Mouse (Mus musculus) macrophage (primary cell): Measurements from ENCODE around the gene Mre11a. TPM values are rescaled to one million over a fixed set of nuclear protein-coding genes. Genes with fewer than 3 reads are reported as not detected.

Experiments used
- H3K27ac ChIP-seq: fragments of 350-480 bp; formaldehyde crosslinking; 2 replicates; pipeline ENCODE4 v1.9.0; 2021
- H3K36me3 ChIP-seq: fragments of 350-480 bp; formaldehyde crosslinking; 2 replicates; pipeline ENCODE4 v1.9.0; 2021; ENCODE audit errors: inconsistent target
- H3K4me3 ChIP-seq: fragments of 350-480 bp; formaldehyde crosslinking; 2 replicates; pipeline ENCODE4 v1.9.0; 2021; ENCODE audit errors: inconsistent target
- H3K79me2 ChIP-seq: fragments of 350-480 bp; formaldehyde crosslinking; 2 replicates; pipeline ENCODE4 v1.9.0; 2021; ENCODE audit errors: inconsistent target
- WGBS: methylation state at CpG from one replicate; pipeline ENCODE4 v1.1.7; 2026; ENCODE audit warnings: inconsistent platforms; ENCODE audit not compliant: missing documents; 5-methylcytosine and 5-hydroxymethylcytosine counted together
- polyA plus RNA-seq: library from polyadenylated mRNA; stranded (reverse); fragments of 250-400 nt; gene quantifications from 3 replicates; pipeline ENCODE4 v1.2.4, GENCODE M21; 2018; ENCODE audit warnings: inconsistent platforms
- total RNA-seq, 78 experiments: library from RNA; depleted of rRNA; stranded (reverse); fragments of 250-400 nt; gene quantifications; 1 replicate in 9 of 78; 2 replicates in 24 of 78; 3 replicates in 43 of 78; 4 replicates in 2 of 78; pipeline ENCODE4 v1.2.4; 2018; ENCODE audit warnings: inconsistent platforms in 56 of 78

The Mre11a gene
- total RNA-seq (2018; cell fraction: chromatin; rRNA removed) = 10 to 100 TPM in 25 of 26 experiments, 1 to 10 TPM in 1; 7.8 to 45.1 (median 28.3) TPM
- total RNA-seq (2018; cell fraction: cytosol; rRNA removed) = 10 to 100 TPM in 21 of 26 experiments, 1 to 10 TPM in 5; 8.3 to 13.5 (median 11.4) TPM
- total RNA-seq (2018; cell fraction: nucleus; rRNA removed) = 10 to 100 TPM in 22 of 26 experiments, 1 to 10 TPM in 4; 7.9 to 44.1 (median 18.5) TPM
- 8.0 to 17.7 TPM (median 12.2 TPM) in 3 replicates for polyA plus RNA-seq

- WGBS = under 1% methylated on average over 62 of the region's 62 CpGs
- H3K27ac ChIP-seq = peak within 1 kb of the TSS; percentile 72
- peaks cover 38% of the 10 kb centered on the region for H3K79me2 ChIP-seq
- peak within 1 kb of the TSS; percentile 97 for H3K4me3 ChIP-seq
- peaks cover 39% of the 10 kb centered on the region for H3K36me3 ChIP-seq
These were observed at the start of gene Mre11a, which contains the start of gene Ankrd49 for GRCm38 (mm10) chr9:14784039-14785002. TSS of gene Mre11a (plus strand) at chr9:14784654. TSS of gene Ankrd49 (minus strand) at chr9:14784856.

- H3K79me2 ChIP-seq = no peaks in the 10 kb centered on the region
- no peak overlapping the region for H3K4me3 ChIP-seq
- WGBS = 73% methylated on average over 4 of the region's 4 CpGs
- no peak overlapping the region for H3K27ac ChIP-seq
- no peaks in the 10 kb centered on the region for H3K36me3 ChIP-seq
These were observed 44.8 kb upstream of the Mre11a start for GRCm38 (mm10) chr9:14739498-14740150.

GRCm38 (mm10) chr9:14740151-14740924 lies 44.1 kb upstream of the Mre11a start, which contains the start of gene Piwil4:
TSS of gene Piwil4 (minus strand) at chr9:14740733.
- H3K79me2 ChIP-seq = no peaks in the 10 kb centered on the region
- H3K36me3 ChIP-seq = no peaks in the 10 kb centered on the region
- 89% methylated on average over 19 of the region's 19 CpGs for WGBS
- no peak within 1 kb of the TSS for H3K27ac ChIP-seq
- no peak within 1 kb of the TSS for H3K4me3 ChIP-seq

- 75% methylated on average over 41 of the region's 42 CpGs for WGBS
- Histone ChIP-seq H3K4me3 (peak overlapping the region; percentile 1; the same call in 1 of the 2 replicates), H3K36me3 (no peaks in the 10 kb centered on the region), H3K79me2 (no peaks in the 10 kb centered on the region), H3K27ac (no peak overlapping the region)
These were observed 33.5 kb upstream of the Mre11a start for GRCm38 (mm10) chr9:14750901-14751502.

GRCm38 (mm10) chr9:14751503-14752000 lies 32.9 kb upstream of the Mre11a start:
- Histone ChIP-seq H3K27ac (no peak overlapping the region), H3K79me2 (no peaks in the 10 kb centered on the region), H3K4me3 (peak overlapping the region; percentile 1; the same call in 1 of the 2 replicates), H3K36me3 (no peaks in the 10 kb centered on the region)
- WGBS = 2% methylated on average over 50 of the region's 50 CpGs

- no peak within 1 kb of the TSS for H3K27ac ChIP-seq
- H3K36me3 ChIP-seq = no peaks in the 10 kb centered on the region
- H3K79me2 ChIP-seq = no peaks in the 10 kb centered on the region
- under 1% methylated on average over 26 of the region's 28 CpGs for WGBS
- peak within 1 kb of the TSS; percentile 1; the same call in 1 of the 2 replicates for H3K4me3 ChIP-seq
These were observed 32.4 kb upstream of the Mre11a start, which contains the start of gene Fut4 for GRCm38 (mm10) chr9:14752001-14752522. TSS of gene Fut4 (minus strand) at chr9:14752393.

- H3K36me3 ChIP-seq = no peaks in the 10 kb centered on the region
- H3K27ac ChIP-seq = no peak overlapping the region
- H3K4me3 ChIP-seq = no peak overlapping the region
- no peaks in the 10 kb centered on the region for H3K79me2 ChIP-seq
These were observed 30.5 kb upstream of the Mre11a start for GRCm38 (mm10) chr9:14753947-14754346.

- H3K27ac ChIP-seq = no peak overlapping the region
- no peak overlapping the region for H3K4me3 ChIP-seq
- H3K36me3 ChIP-seq = no peaks in the 10 kb centered on the region
- no peaks in the 10 kb centered on the region for H3K79me2 ChIP-seq
- WGBS = 94% methylated on average over 3 of the region's 3 CpGs
These were observed 30.0 kb upstream of the Mre11a start for GRCm38 (mm10) chr9:14754469-14754868.

- Histone ChIP-seq H3K79me2 (no peaks in the 10 kb centered on the region), H3K27ac (peak overlapping the region; percentile 15; the same call in 1 of the 2 replicates), H3K4me3 (no peak overlapping the region), H3K36me3 (no peaks in the 10 kb centered on the region)
- 20% methylated on average over 7 of the region's 7 CpGs for WGBS
These were observed 25.9 kb upstream of the Mre11a start for GRCm38 (mm10) chr9:14758590-14758989.

GRCm38 (mm10) chr9:14759261-14759660 lies 25.2 kb upstream of the Mre11a start:
- Histone ChIP-seq H3K27ac (no peak overlapping the region), H3K79me2 (no peaks in the 10 kb centered on the region), H3K4me3 (no peak overlapping the region), H3K36me3 (no peaks in the 10 kb centered on the region)

GRCm38 (mm10) chr9:14764765-14765164 lies 19.7 kb upstream of the Mre11a start:
- Histone ChIP-seq H3K79me2 (no peaks in the 10 kb centered on the region), H3K27ac (no peak overlapping the region), H3K36me3 (no peaks in the 10 kb centered on the region), H3K4me3 (no peak overlapping the region)
- whole genome bisulfite sequencing = 18% methylated on average over 7 of the region's 7 CpGs

GRCm38 (mm10) chr9:14769811-14770210 lies 14.6 kb upstream of the Mre11a start:
- no peak overlapping the region for H3K4me3 ChIP-seq
- 83% methylated on average over 5 of the region's 6 CpGs for WGBS
- H3K79me2 ChIP-seq = no peaks in the 10 kb centered on the region
- no peaks in the 10 kb centered on the region for H3K36me3 ChIP-seq
- H3K27ac ChIP-seq = no peak overlapping the region

GRCm38 (mm10) chr9:14770803-14771471 lies 13.5 kb upstream of the Mre11a start, which contains the start of gene 1700012B09Rik:
TSS of gene 1700012B09Rik (minus strand) at chr9:14771030.
- 37% methylated on average over 21 of the region's 23 CpGs for WGBS
- Histone ChIP-seq H3K79me2 (no peaks in the 10 kb centered on the region), H3K36me3 (no peaks in the 10 kb centered on the region), H3K4me3 (no peak within 1 kb of the TSS), H3K27ac (no peak within 1 kb of the TSS)
